Mouse (Mus musculus) liver, postnatal 0 days (tissue): ENCODE results near the gene Zfp975. TPM values are rescaled to one million over a fixed set of nuclear protein-coding genes. Genes with fewer than 3 reads are reported as not detected.
"Not testable (repeated sequence)": the region's sequence is repeated elsewhere in the genome, so short reads cannot be mapped to it uniquely, and the experiment has no call there.

Experiments
- ATAC-seq: fragments of 200-750 bp; cut with Nextera tagmentation; 2 replicates; pipeline ENCODE4 v1.8.0; 2017; ENCODE audit warnings: mild to moderate bottlenecking, moderate library complexity
- DNase-seq: peaks from one replicate; pipeline ENCODE4 v3.0.0-alpha.2; 2016
- H3K27ac ChIP-seq: fragments of 300-500 bp; sonication (generic); 2 replicates; pipeline ENCODE4 v1.5.1; 2014; ENCODE audit warnings: antibody characterized with exemption, moderate library complexity, mild to moderate bottlenecking, low read depth
- H3K27me3 ChIP-seq: fragments of 300-500 bp; sonication (generic); 2 replicates; pipeline ENCODE4 v1.6.1; 2014; ENCODE audit warnings: low read length, control low read depth, mixed read lengths; ENCODE audit not compliant: insufficient read depth
- H3K36me3 ChIP-seq: fragments of 300-500 bp; sonication (generic); replicated peaks from 2 replicates; pipeline ENCODE4 v1.6.1; 2014; ENCODE audit warnings: mild to moderate bottlenecking, control low read depth, low read length, moderate library complexity, mixed read lengths; ENCODE audit not compliant: insufficient read depth
- H3K4me1 ChIP-seq: fragments of 300-500 bp; sonication (generic); 2 replicates; pipeline ENCODE4 v1.6.1; 2014; ENCODE audit warnings: antibody characterized with exemption, mild to moderate bottlenecking, control low read depth; ENCODE audit not compliant: insufficient read depth
- H3K4me2 ChIP-seq: fragments of 300-500 bp; sonication (generic); 2 replicates; pipeline ENCODE4 v1.6.1; 2014; ENCODE audit warnings: low read depth, mild to moderate bottlenecking, low read length, moderate library complexity, mixed read lengths
- H3K4me3 ChIP-seq: fragments of 300-500 bp; sonication (generic); 2 replicates; pipeline ENCODE4 v1.5.1; 2014; ENCODE audit warnings: low read depth, low read length
- H3K9ac ChIP-seq: fragments of 300-500 bp; sonication (generic); replicated peaks from 2 replicates; pipeline ENCODE4 v1.6.1; 2014; ENCODE audit warnings: mild to moderate bottlenecking, moderate library complexity
- H3K9me3 ChIP-seq: fragments of 300-500 bp; sonication (generic); 2 replicates; pipeline ENCODE4 v1.6.1; 2016; ENCODE audit warnings: mild to moderate bottlenecking, control low read depth, low read length, mixed read lengths
- CTCF ChIP-seq: sonication (generic); IDR thresholded peaks from 2 replicates; pipeline ENCODE4 v1.5.1; 2016; ENCODE audit warnings: antibody characterized with exemption, low read depth
- WGBS: fragments of 180-500 bp; shearing (Covaris S2); extraction: QIAGEN DNeasy Blood & Tissue Kit; methylation state at CpG from one replicate; pipeline ENCODE4 v1.1.7; 2014; ENCODE audit not compliant: insufficient replicate concordance; 5-methylcytosine and 5-hydroxymethylcytosine counted together
- polyA plus RNA-seq: library from polyadenylated mRNA; unstranded; fragments of >200 nt; fragmentation: Nextera tagmentation; extraction: Ambion mirVana; gene quantifications from 2 replicates; pipeline ENCODE4 v1.2.1, GENCODE M21; 2015

Zfp975 gene
- polyA plus RNA-seq, 1 experiment from 2014 or later: 1.6 TPM

GRCm38 (mm10) chr7:42660140-42660539 lies 32.4 kb downstream of the Zfp975 start:
- H3K9me3 ChIP-seq, H3K9ac ChIP-seq, H3K4me2 ChIP-seq, H3K27me3 ChIP-seq, H3K36me3 ChIP-seq, H3K27ac ChIP-seq, H3K4me3 ChIP-seq, ATAC-seq, DNase-seq, H3K4me1 ChIP-seq: not testable (repeated sequence)
- peak; percentile 46 for TF ChIP-seq CTCF
- WGBS: 71% methylated on average over 4 of the region's 5 CpGs

- H3K27ac ChIP-seq, H3K27me3 ChIP-seq, H3K4me2 ChIP-seq, DNase-seq, H3K4me1 ChIP-seq, H3K9ac ChIP-seq, H3K4me3 ChIP-seq, H3K36me3 ChIP-seq, ATAC-seq, H3K9me3 ChIP-seq: not testable (repeated sequence)
- 68% methylated on average over 2 of the region's 2 CpGs for WGBS
Measured at GRCm38 (mm10) chr7:42655211-42655610, 37.3 kb downstream of the Zfp975 start.

DNA sequence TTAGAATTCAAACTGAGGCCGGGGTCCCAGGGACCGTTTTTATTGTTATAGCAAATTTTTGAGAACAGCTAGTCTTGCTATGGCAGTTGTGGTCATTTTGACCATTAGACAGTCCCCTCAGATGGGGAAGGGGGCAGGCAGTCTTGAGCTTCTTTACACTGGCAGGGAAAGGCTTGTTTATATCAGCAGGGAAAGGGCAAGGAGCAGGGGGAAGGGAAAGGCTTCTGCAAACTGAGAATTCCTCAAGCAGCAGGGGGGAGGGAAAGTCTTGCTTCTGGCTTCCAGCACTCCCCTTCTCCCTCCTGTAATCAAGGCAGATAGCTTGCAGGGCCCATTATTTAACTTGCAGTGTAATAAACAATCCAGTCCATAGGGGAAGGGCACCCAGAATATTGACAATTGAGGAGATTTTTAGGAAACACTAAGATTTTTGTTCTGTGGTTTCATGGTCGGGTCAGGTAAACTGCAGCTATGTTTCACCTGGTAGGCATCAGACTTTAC lies 49.4 kb downstream of the Zfp975 start:
- 19% methylated on average over 3 of the region's 3 CpGs for WGBS
- peak overlapping the region; percentile 53 for H3K4me3 ChIP-seq
- H3K27me3 ChIP-seq, H3K4me1 ChIP-seq, DNase-seq, H3K9ac ChIP-seq, ATAC-seq, H3K27ac ChIP-seq, H3K9me3 ChIP-seq, H3K36me3 ChIP-seq: not testable (repeated sequence)
- H3K4me2 ChIP-seq: peak overlapping the region; percentile 70

DNA sequence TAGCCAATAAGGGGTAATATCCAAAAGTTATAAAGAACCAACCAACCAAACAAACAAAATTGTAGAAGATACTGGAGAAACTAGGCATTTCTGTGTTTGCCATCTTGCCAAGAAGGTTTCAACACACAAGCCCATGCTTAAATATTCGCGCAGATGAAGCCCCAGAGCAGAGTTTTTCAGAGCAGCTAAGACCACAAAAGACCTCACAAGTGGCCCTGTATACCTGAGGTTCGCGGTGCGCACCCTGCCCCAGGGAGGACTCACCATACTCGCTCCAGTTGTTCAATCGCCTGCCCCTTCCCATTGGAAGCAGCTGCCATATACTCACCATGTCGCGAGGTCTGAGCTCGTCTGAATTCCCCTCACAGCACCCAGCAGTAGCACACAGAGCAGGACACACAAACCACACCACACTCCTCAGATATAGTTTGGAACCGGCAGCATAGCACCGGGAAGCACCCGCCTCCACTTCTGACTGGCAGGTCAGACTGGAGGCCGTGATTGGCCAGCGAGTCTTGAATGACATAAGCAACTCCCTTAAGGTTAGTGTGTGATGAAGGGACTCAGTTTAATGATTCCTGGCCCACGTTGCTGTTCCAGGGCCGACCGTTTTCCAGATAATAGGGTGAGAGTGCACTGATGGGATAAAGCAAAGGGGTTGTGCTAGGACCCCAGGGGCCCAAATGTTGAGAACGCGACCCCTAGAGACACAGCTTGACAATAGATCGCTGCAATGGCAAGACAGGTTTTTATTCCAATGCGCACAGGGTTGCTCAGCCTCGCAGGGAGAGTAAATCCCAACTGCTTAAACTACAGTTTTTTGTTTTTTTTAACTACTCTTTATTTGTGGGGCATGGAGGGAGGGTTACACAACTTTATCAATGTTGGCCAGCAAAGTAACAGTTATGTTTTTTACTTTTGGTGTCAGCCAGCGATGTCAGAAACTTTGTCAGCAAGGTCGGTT lies 50.1 kb downstream of the Zfp975 start, which contains the start of gene Zfp976:
Zfp976 (minus strand) TSS at position 437 of the 964 bp plus-strand sequence.
- peak; percentile 70 for DNase-seq
- not testable (repeated sequence) for H3K27ac ChIP-seq, H3K36me3 ChIP-seq, H3K27me3 ChIP-seq, H3K4me1 ChIP-seq, H3K9me3 ChIP-seq
- peak; percentile 99 for ATAC-seq
- Histone ChIP-seq H3K9ac (peak within 1 kb of the TSS; percentile 63), H3K4me3 (peak within 1 kb of the TSS; percentile 53), H3K4me2 (peak within 1 kb of the TSS; percentile 70)
- under 1% methylated on average over 25 of the region's 25 CpGs for WGBS

DNA sequence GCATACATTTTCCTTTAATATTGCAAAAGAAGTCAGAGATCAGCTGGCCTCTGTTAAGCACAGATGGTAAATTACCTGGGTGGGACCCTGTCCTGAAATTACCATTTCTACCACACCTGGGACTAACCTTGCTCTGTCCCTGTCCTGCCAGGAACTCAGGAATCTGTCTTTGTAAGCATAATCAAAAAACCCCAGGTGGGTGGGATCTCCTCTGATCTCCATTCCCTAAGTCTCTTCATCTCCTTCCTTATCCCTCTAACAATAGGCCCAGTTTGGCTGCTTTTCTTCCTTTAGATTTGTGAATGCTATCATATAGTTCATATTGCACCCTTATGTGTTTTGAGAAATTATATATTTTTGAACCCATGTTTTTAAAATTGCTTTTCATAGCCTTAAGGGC lies 61.5 kb downstream of the Zfp975 start:
- DNase-seq, H3K9ac ChIP-seq, H3K36me3 ChIP-seq, H3K27ac ChIP-seq, H3K4me3 ChIP-seq, H3K27me3 ChIP-seq, H3K4me2 ChIP-seq, ATAC-seq, H3K9me3 ChIP-seq, H3K4me1 ChIP-seq: not testable (repeated sequence)

Other genes starting within 250 kb of the Zfp975 start
- not detected in 2 replicates for gene 4933421I07Rik, start 244.6 kb downstream of the Zfp975 start, polyA plus RNA-seq
- gene Zfp141, start 187.0 kb downstream of the Zfp975 start, polyA plus RNA-seq: 2.0 TPM in 2 replicates
- not detected in 2 replicates for gene Gm21028, start 114.2 kb downstream of the Zfp975 start, polyA plus RNA-seq
- gene Zfp977, start 100.2 kb downstream of the Zfp975 start, polyA plus RNA-seq: 0.14 and 0.21 TPM in 2 replicates
- 0.41 and 0.50 TPM in 2 replicates for gene Zfp976, start 50.2 kb downstream of the Zfp975 start, polyA plus RNA-seq
- not detected in 2 replicates for gene Gm17067, start 34.3 kb upstream of the Zfp975 start, polyA plus RNA-seq
- gene Vmn2r62, start 100.8 kb upstream of the Zfp975 start, polyA plus RNA-seq: not detected in 2 replicates
- not detected in 2 replicates for gene Gm2381, start 174.5 kb upstream of the Zfp975 start, polyA plus RNA-seq
- gene Vmn2r63, start 241.1 kb upstream of the Zfp975 start, polyA plus RNA-seq: not detected in 2 replicates